Mouse (Mus musculus): ENCODE results near the gene Snx10. TPM values are rescaled to one million over a fixed set of nuclear protein-coding genes. Genes with fewer than 3 reads are reported as not detected.

Gene Snx10
- polyA plus RNA-seq, 1 experiment from 2014 or later, result 19.7 TPM

- Histone ChIP-seq H3K4me2 (ENCODE audit: low read length) (no peak overlapping the region), H3K9me3 (ENCODE audit: control insufficient read depth, low read length) (no peaks in the 10 kb centered on the region), H3K4me3 (ENCODE audit: control insufficient read depth in 1 of 2, insufficient read depth in 1 of 2, low read depth in 1 of 2, low read length in 2 of 2) (no peak overlapping the region), H3K4me1 (ENCODE audit: control insufficient read depth in 2 of 2, insufficient read depth in 2 of 2, low read length in 2 of 2) (peaks cover 2 to 3% of the 10 kb centered on the region in 2 experiments; a peak in 3 of 4 replicates), H3K36me3 (ENCODE audit: control insufficient read depth, insufficient read depth, low read length) (peaks cover 32% of the 10 kb centered on the region), H3K9ac (ENCODE audit: low read length) (no peak overlapping the region), H3K27ac (replicated peaks in 1 of 2; ENCODE audit: control insufficient read depth in 1 of 2, insufficient read depth in 1 of 2, low read depth in 2 of 2, low read length in 2 of 2) (no peak overlapping the region), H3K27me3 (ENCODE audit: control insufficient read depth, insufficient read depth, low read length) (no peaks in the 10 kb centered on the region)
- WGBS, result 88% methylated on average over 3 of the region's 3 CpGs
- no peak for ATAC-seq (ENCODE audit: insufficient number of reproducible peaks, insufficient read depth, low FRiP score, low read depth)
These were observed 63.6 kb downstream of the Snx10 start for GRCm38 (mm10) chr6:51587266-51587665.

GRCm38 (mm10) chr6:51591264-51591663 is 67.6 kb downstream of the Snx10 start:
- H3K9ac ChIP-seq (ENCODE audit: low read length), result no peak overlapping the region
- no peak for ATAC-seq (ENCODE audit: insufficient number of reproducible peaks, insufficient read depth, low FRiP score, low read depth)
- H3K27me3 ChIP-seq (ENCODE audit: control insufficient read depth, insufficient read depth, low read length), result no peaks in the 10 kb centered on the region
- H3K4me1 ChIP-seq (ENCODE audit: control insufficient read depth in 2 of 2, insufficient read depth in 2 of 2, low read length in 2 of 2), result peaks cover 6 to 10% of the 10 kb centered on the region in 2 experiments; a peak in 3 of 4 replicates
- H3K36me3 ChIP-seq (ENCODE audit: control insufficient read depth, insufficient read depth, low read length), result peaks cover 15% of the 10 kb centered on the region; the same call in 1 of the 2 replicates
- WGBS, result 94% methylated on average over 1 of the region's 1 CpGs
- H3K9me3 ChIP-seq (ENCODE audit: control insufficient read depth, low read length), result no peaks in the 10 kb centered on the region
- H3K27ac ChIP-seq (replicated peaks in 1 of 2; ENCODE audit: control insufficient read depth in 1 of 2, insufficient read depth in 1 of 2, low read depth in 2 of 2, low read length in 2 of 2), result no peak overlapping the region
- no peak overlapping the region for H3K4me3 ChIP-seq (ENCODE audit: control insufficient read depth in 1 of 2, insufficient read depth in 1 of 2, low read depth in 1 of 2, low read length in 2 of 2)
- no peak overlapping the region for H3K4me2 ChIP-seq (ENCODE audit: low read length)

GRCm38 (mm10) chr6:51591844-51592243 is 68.1 kb downstream of the Snx10 start:
- Histone ChIP-seq H3K4me3 (ENCODE audit: control insufficient read depth in 1 of 2, insufficient read depth in 1 of 2, low read depth in 1 of 2, low read length in 2 of 2) (peak overlapping the region in 1 of 2 experiments; percentile 49; a peak in 1 of 4 replicates), H3K4me1 (ENCODE audit: control insufficient read depth in 2 of 2, insufficient read depth in 2 of 2, low read length in 2 of 2) (peaks cover 6 to 10% of the 10 kb centered on the region in 2 experiments; a peak in 3 of 4 replicates), H3K9me3 (ENCODE audit: control insufficient read depth, low read length) (no peaks in the 10 kb centered on the region), H3K27ac (replicated peaks in 1 of 2; ENCODE audit: control insufficient read depth in 1 of 2, insufficient read depth in 1 of 2, low read depth in 2 of 2, low read length in 2 of 2) (no peak overlapping the region), H3K36me3 (ENCODE audit: control insufficient read depth, insufficient read depth, low read length) (peaks cover 13% of the 10 kb centered on the region; the same call in 1 of the 2 replicates), H3K9ac (ENCODE audit: low read length) (no peak overlapping the region), H3K4me2 (ENCODE audit: low read length) (peak overlapping the region; percentile 98), H3K27me3 (ENCODE audit: control insufficient read depth, insufficient read depth, low read length) (no peaks in the 10 kb centered on the region)
- no peak for ATAC-seq (ENCODE audit: insufficient number of reproducible peaks, insufficient read depth, low FRiP score, low read depth)
- WGBS, result 77% methylated on average over 3 of the region's 3 CpGs

- Histone ChIP-seq H3K9ac (ENCODE audit: low read length) (peak overlapping the region; percentile 73), H3K27ac (replicated peaks in 1 of 2; ENCODE audit: control insufficient read depth in 1 of 2, insufficient read depth in 1 of 2, low read depth in 2 of 2, low read length in 2 of 2) (no peak overlapping the region), H3K4me2 (ENCODE audit: low read length) (peak overlapping the region; percentile 98), H3K4me1 (ENCODE audit: control insufficient read depth in 2 of 2, insufficient read depth in 2 of 2, low read length in 2 of 2) (peaks cover 6 to 10% of the 10 kb centered on the region in 2 experiments; a peak in 3 of 4 replicates), H3K9me3 (ENCODE audit: control insufficient read depth, low read length) (no peaks in the 10 kb centered on the region), H3K36me3 (ENCODE audit: control insufficient read depth, insufficient read depth, low read length) (peaks cover 11% of the 10 kb centered on the region; the same call in 1 of the 2 replicates), H3K4me3 (ENCODE audit: control insufficient read depth in 1 of 2, insufficient read depth in 1 of 2, low read depth in 1 of 2, low read length in 2 of 2) (peak overlapping the region; percentile 49 to 56), H3K27me3 (ENCODE audit: control insufficient read depth, insufficient read depth, low read length) (no peaks in the 10 kb centered on the region)
- peak; percentile 69 for ATAC-seq (ENCODE audit: insufficient number of reproducible peaks, insufficient read depth, low FRiP score, low read depth)
- 1% methylated on average over 45 of the region's 45 CpGs for WGBS
These were observed 68.8 kb downstream of the Snx10 start for GRCm38 (mm10) chr6:51592356-51593115.

GRCm38 (mm10) chr6:51593446-51594035 is 69.8 kb downstream of the Snx10 start:
- Histone ChIP-seq H3K9me3 (ENCODE audit: control insufficient read depth, low read length) (no peaks in the 10 kb centered on the region), H3K4me2 (ENCODE audit: low read length) (no peak overlapping the region), H3K27me3 (ENCODE audit: control insufficient read depth, insufficient read depth, low read length) (no peaks in the 10 kb centered on the region), H3K9ac (ENCODE audit: low read length) (no peak overlapping the region), H3K27ac (replicated peaks in 1 of 2; ENCODE audit: control insufficient read depth in 1 of 2, insufficient read depth in 1 of 2, low read depth in 2 of 2, low read length in 2 of 2) (no peak overlapping the region), H3K4me1 (ENCODE audit: control insufficient read depth in 2 of 2, insufficient read depth in 2 of 2, low read length in 2 of 2) (peaks cover 6 to 10% of the 10 kb centered on the region in 2 experiments; a peak in 3 of 4 replicates), H3K36me3 (ENCODE audit: control insufficient read depth, insufficient read depth, low read length) (peaks cover 7% of the 10 kb centered on the region; the same call in 1 of the 2 replicates), H3K4me3 (ENCODE audit: control insufficient read depth in 1 of 2, insufficient read depth in 1 of 2, low read depth in 1 of 2, low read length in 2 of 2) (no peak overlapping the region)
- WGBS, result 84% methylated on average over 10 of the region's 10 CpGs
- ATAC-seq (ENCODE audit: insufficient number of reproducible peaks, insufficient read depth, low FRiP score, low read depth), result no peak

GRCm38 (mm10) chr6:51594516-51594915 is 70.8 kb downstream of the Snx10 start:
- peak; percentile 58; the same call in 1 of the 2 replicates for ATAC-seq (ENCODE audit: insufficient number of reproducible peaks, insufficient read depth, low FRiP score, low read depth)
- Histone ChIP-seq H3K4me2 (ENCODE audit: low read length) (0 out of 2 replicates have a peak overlapping the region, but pooled peaks have one; percentile 7), H3K9ac (ENCODE audit: low read length) (no peak overlapping the region), H3K4me1 (ENCODE audit: control insufficient read depth in 2 of 2, insufficient read depth in 2 of 2, low read length in 2 of 2) (peaks cover 6 to 10% of the 10 kb centered on the region in 2 experiments; a peak in 3 of 4 replicates), H3K27ac (replicated peaks in 1 of 2; ENCODE audit: control insufficient read depth in 1 of 2, insufficient read depth in 1 of 2, low read depth in 2 of 2, low read length in 2 of 2) (no peak overlapping the region), H3K36me3 (ENCODE audit: control insufficient read depth, insufficient read depth, low read length) (no peaks in the 10 kb centered on the region), H3K4me3 (ENCODE audit: control insufficient read depth in 1 of 2, insufficient read depth in 1 of 2, low read depth in 1 of 2, low read length in 2 of 2) (no peak overlapping the region), H3K9me3 (ENCODE audit: control insufficient read depth, low read length) (no peaks in the 10 kb centered on the region), H3K27me3 (ENCODE audit: control insufficient read depth, insufficient read depth, low read length) (no peaks in the 10 kb centered on the region)
- 26% methylated on average over 4 of the region's 4 CpGs for WGBS

GRCm38 (mm10) chr6:51598058-51598457 is 74.4 kb downstream of the Snx10 start:
- Histone ChIP-seq H3K27ac (replicated peaks in 1 of 2; ENCODE audit: control insufficient read depth in 1 of 2, insufficient read depth in 1 of 2, low read depth in 2 of 2, low read length in 2 of 2) (no peak overlapping the region), H3K9me3 (ENCODE audit: control insufficient read depth, low read length) (peaks cover 4% of the 10 kb centered on the region; the same call in 1 of the 2 replicates), H3K4me1 (ENCODE audit: control insufficient read depth in 2 of 2, insufficient read depth in 2 of 2, low read length in 2 of 2) (0 out of 4 replicates have a peak, but pooled peaks cover 0 to 3% of the 10 kb centered on the region in 2 experiments), H3K27me3 (ENCODE audit: control insufficient read depth, insufficient read depth, low read length) (no peaks in the 10 kb centered on the region), H3K36me3 (ENCODE audit: control insufficient read depth, insufficient read depth, low read length) (no peaks in the 10 kb centered on the region), H3K9ac (ENCODE audit: low read length) (no peak overlapping the region), H3K4me2 (ENCODE audit: low read length) (no peak overlapping the region), H3K4me3 (ENCODE audit: control insufficient read depth in 1 of 2, insufficient read depth in 1 of 2, low read depth in 1 of 2, low read length in 2 of 2) (no peak overlapping the region)
- no peak for ATAC-seq (ENCODE audit: insufficient number of reproducible peaks, insufficient read depth, low FRiP score, low read depth)
- WGBS, result 84% methylated on average over 7 of the region's 7 CpGs
